Mouse (Mus musculus): ENCODE measurements around the gene Nrxn3.

DNA sequence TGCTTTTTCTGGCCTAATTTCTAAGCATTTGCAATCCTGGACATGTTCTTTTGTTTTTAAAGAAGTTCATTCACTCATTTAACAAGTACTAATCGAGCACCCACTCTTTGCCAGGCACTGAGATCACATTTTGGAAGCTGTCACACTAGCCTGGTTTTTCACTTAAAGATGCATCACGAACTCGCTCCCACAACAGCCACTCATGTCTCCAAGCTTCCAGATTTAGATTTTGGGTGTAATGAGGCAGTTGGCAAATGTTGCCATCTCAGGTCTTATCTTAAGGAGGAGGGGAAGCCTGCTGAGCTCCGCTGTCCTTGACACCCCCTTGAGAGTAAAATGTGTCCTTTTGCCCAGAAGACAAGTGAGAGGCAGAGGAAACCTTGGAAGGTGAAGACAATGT lies 14.4 kb downstream of the Nrxn3 start:
- no peak for TF ChIP-seq CTCF (IDR thresholded peaks at IDR 0.05; ENCODE audit: low read depth)
- TF ChIP-seq EP300 (IDR thresholded peaks at IDR 0.05; ENCODE audit: low read depth): no peak

Measured in liver, postnatal 0 days (tissue).